Mouse (Mus musculus) embryonic fibroblast, embryonic 13.5 days (primary cell): ENCODE results near the gene Kdm7a.

ENCODE experiments used
- CTCF ChIP-seq: IDR thresholded peaks from 2 replicates; pipeline ENCODE4 v1.5.1; 2011; ENCODE audit warnings: mild to moderate bottlenecking, control low read depth, low read length, moderate library complexity, borderline replicate concordance; ENCODE audit not compliant: insufficient read depth
- POLR2A ChIP-seq: IDR thresholded peaks from 2 replicates; pipeline ENCODE4 v1.6.1; 2011; ENCODE audit warnings: low read depth, mild to moderate bottlenecking, control low read depth, low read length, moderate library complexity

DNA sequence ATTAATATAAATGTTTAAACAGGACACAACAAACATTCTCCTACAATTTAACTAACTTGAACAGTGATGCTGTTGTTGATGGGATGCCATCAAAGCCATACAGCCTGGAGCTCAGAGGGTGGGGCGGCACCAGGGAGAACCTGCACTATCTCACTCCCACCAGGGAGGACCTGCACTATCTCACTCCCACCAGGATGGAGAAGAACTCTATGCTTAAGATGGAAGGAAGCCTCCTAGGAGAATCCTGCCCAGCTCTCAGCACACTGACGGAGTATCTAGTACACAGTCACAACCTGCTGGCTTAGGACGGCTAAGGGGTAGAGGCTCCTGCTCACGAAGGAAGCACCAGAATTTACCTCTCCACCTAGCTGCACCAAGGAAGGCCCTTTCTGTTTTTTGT lies 3.4 kb downstream of the Kdm7a start:
- TF ChIP-seq CTCF: no peak
- no peak for TF ChIP-seq POLR2A
